Mouse (Mus musculus): ENCODE measurements around the gene Pik3r5. TPM values are rescaled to one million over a fixed set of nuclear protein-coding genes. Genes with fewer than 3 reads are reported as not detected.

The Pik3r5 gene
- 3.5 and 3.7 TPM in 2 replicates for polyA plus RNA-seq (2012; rRNA removed)

- DNase-seq (ENCODE audit: low read depth): no peak
These were observed at the start of gene Pik3r5 for GRCm38 (mm10) chr11:68431699-68432360. Gene Pik3r5, plus strand, starts transcription at chr11:68432121.

- DNase-seq (ENCODE audit: low read depth): no peak
These were observed 48.4 kb upstream of the Pik3r5 start for GRCm38 (mm10) chr11:68383519-68383918.

GRCm38 (mm10) chr11:68384131-68384530, 47.8 kb upstream of the Pik3r5 start:
- DNase-seq (ENCODE audit: low read depth): no peak

GRCm38 (mm10) chr11:68384592-68385020, 47.3 kb upstream of the Pik3r5 start:
- no peak for DNase-seq (ENCODE audit: low read depth)

- no peak for DNase-seq (ENCODE audit: low read depth)
These were observed 46.7 kb upstream of the Pik3r5 start for GRCm38 (mm10) chr11:68385021-68385821.

GRCm38 (mm10) chr11:68385921-68386588, 45.9 kb upstream of the Pik3r5 start:
- no peak for DNase-seq (ENCODE audit: low read depth)

- DNase-seq (ENCODE audit: low read depth): no peak
These were observed 45.1 kb upstream of the Pik3r5 start for GRCm38 (mm10) chr11:68386589-68387440.

GRCm38 (mm10) chr11:68387441-68387760, 44.5 kb upstream of the Pik3r5 start:
- DNase-seq (ENCODE audit: low read depth): no peak

GRCm38 (mm10) chr11:68387971-68388654, 43.8 kb upstream of the Pik3r5 start:
- DNase-seq (ENCODE audit: low read depth): no peak

- DNase-seq (ENCODE audit: low read depth): no peak
These were observed 43.3 kb upstream of the Pik3r5 start for GRCm38 (mm10) chr11:68388655-68389015.

- no peak for DNase-seq (ENCODE audit: low read depth)
These were observed 42.3 kb upstream of the Pik3r5 start for GRCm38 (mm10) chr11:68389621-68390020.

GRCm38 (mm10) chr11:68390381-68391287, 41.3 kb upstream of the Pik3r5 start:
- no peak for DNase-seq (ENCODE audit: low read depth)

- no peak for DNase-seq (ENCODE audit: low read depth)
These were observed 37.9 kb upstream of the Pik3r5 start for GRCm38 (mm10) chr11:68393897-68394490.

- DNase-seq (ENCODE audit: low read depth): no peak
These were observed 37.2 kb upstream of the Pik3r5 start for GRCm38 (mm10) chr11:68394749-68395148.

- no peak for DNase-seq (ENCODE audit: low read depth)
These were observed 36.4 kb upstream of the Pik3r5 start for GRCm38 (mm10) chr11:68395546-68395945.

GRCm38 (mm10) chr11:68398891-68399547, 32.9 kb upstream of the Pik3r5 start:
- DNase-seq (ENCODE audit: low read depth): no peak

GRCm38 (mm10) chr11:68399548-68400020, 32.3 kb upstream of the Pik3r5 start:
- DNase-seq (ENCODE audit: low read depth): no peak

- no peak for DNase-seq (ENCODE audit: low read depth)
These were observed 31.8 kb upstream of the Pik3r5 start for GRCm38 (mm10) chr11:68400021-68400671.
